Mouse (Mus musculus) MN1 (cell line): Measurements from ENCODE around the gene Slc35e3.
"Not testable (repeated sequence)": the region's sequence is repeated elsewhere in the genome, so short reads cannot be mapped to it uniquely, and the experiment has no call there.

Source experiments
- DNase-seq: peaks from one replicate; pipeline ENCODE4 v3.0.0-alpha.2; 2016; ENCODE audit warnings: low spot score

Slc35e3 gene

GRCm38 (mm10) chr10:117749787-117750343, 3.7 kb upstream of the Slc35e3 start:
- DNase-seq, result no peak

GRCm38 (mm10) chr10:117749050-117749686, 3.0 kb upstream of the Slc35e3 start:
- DNase-seq, result no peak

DNA sequence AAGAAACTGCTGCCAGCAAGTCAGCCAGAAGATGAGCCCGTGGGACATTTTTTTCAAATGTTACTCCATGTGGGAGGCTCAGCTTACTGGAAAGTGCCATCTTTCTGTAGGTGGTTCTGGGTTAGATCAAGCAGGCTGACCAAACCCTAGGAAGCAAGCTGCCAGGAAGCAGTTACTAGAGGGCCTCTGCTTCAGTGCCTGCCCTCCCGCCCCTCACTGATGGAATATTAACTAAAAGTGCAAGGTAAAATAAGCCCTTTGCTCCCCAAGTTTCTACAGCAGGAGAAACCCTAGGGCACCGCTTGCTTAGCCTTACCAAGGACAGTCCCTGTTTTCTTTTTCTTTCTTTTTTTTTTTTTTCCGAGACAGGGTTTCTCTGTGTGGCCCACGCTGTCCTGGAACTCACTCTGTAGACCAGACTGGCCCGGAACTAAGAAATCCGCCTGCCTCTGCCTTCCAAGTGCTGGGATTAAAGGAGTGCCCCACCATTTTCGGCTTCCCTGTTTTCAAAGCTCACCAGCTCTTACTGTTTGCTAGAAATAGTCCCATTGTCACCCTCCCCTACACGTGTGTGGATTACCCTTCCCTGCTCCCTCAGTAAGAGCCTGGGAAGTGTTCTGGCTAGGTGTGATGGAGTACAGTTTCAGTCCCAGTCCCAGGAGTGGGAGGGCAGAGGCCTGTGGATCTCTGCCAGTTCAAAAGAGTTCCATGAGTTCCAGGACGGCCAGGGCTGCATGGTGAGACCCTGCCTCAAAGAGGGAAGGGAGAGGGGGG, 2.3 kb upstream of the Slc35e3 start:
- DNase-seq, result no peak

GRCm38 (mm10) chr10:117747711-117748110, 1.5 kb upstream of the Slc35e3 start:
- DNase-seq, result no peak

GRCm38 (mm10) chr10:117745570-117746296, 432 bp downstream of the Slc35e3 start:
- peak; percentile 55 for DNase-seq

GRCm38 (mm10) chr10:117743917-117744316, 2.2 kb downstream of the Slc35e3 start:
- no peak for DNase-seq

GRCm38 (mm10) chr10:117743182-117743581, 3.0 kb downstream of the Slc35e3 start:
- DNase-seq, result no peak

GRCm38 (mm10) chr10:117742618-117743017, 3.5 kb downstream of the Slc35e3 start:
- no peak for DNase-seq

GRCm38 (mm10) chr10:117741698-117742475, 4.3 kb downstream of the Slc35e3 start:
- no peak for DNase-seq

DNA sequence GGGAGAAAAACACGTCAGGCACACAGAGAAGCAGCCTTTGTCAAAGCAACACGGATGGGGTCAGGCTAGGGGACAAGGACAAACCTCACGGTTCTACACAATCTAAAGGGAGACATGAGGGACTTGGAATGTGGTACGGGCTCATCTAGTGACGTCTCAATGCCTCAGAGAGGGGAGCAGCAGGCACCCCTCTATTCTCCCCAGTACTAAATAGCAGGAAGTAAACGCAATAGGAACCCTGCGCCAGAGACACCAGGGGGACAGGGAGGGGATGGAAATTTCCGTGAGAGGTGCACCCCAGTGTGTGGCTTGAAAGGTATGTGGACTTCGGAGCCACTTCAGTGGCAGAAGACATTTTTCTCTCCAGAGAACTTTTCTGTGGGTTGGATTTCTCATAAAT, 5.2 kb downstream of the Slc35e3 start:
- no peak for DNase-seq

GRCm38 (mm10) chr10:117740171-117740570, 6.0 kb downstream of the Slc35e3 start:
- no peak for DNase-seq

- DNase-seq, result no peak
Measured at GRCm38 (mm10) chr10:117739648-117739948, 6.6 kb downstream of the Slc35e3 start.

GRCm38 (mm10) chr10:117738928-117739647, 7.1 kb downstream of the Slc35e3 start:
- no peak for DNase-seq

- no peak for DNase-seq
Measured at GRCm38 (mm10) chr10:117738140-117738921, 7.8 kb downstream of the Slc35e3 start.

DNA sequence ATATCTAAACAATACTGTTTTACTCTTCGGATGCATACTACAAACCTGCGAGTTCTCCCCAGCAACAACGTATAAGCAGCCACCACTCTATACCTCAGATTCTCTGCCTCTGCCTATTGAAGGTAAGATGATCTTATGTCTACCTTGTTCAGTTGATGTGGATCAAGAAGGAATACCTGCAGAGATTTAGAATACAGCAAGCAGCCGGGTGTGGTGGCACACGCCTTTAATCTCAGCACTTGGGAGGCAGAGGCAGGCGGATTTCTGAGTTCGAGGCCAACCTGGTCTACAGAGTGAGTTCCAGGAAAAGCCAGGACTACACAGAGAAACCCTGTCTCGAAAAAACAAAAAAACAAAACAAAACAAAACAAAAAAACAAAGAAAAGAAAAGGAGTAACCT, 8.7 kb downstream of the Slc35e3 start:
- DNase-seq, result not testable (repeated sequence)

GRCm38 (mm10) chr10:117737075-117737474, 9.1 kb downstream of the Slc35e3 start:
- no peak for DNase-seq

DNA sequence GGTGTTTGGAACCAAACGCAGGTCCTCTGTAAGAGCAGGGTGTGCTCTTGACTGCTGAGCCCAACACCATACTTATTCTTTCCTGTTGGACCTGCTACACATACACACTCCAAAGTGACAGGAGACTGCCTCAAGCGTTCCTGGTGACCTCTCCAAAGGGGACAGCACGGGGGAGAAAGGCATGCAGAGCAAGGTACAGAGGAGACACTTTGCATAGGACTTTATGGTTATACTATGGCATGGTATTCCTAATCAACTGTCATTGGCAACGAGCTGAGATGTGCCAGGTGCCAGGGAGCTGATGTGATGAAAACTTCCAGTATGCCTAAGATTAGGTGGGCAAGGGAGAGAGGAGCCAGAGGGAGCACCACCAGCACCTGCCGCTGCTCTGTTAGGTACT, 9.6 kb downstream of the Slc35e3 start:
- DNase-seq, result no peak

DNA sequence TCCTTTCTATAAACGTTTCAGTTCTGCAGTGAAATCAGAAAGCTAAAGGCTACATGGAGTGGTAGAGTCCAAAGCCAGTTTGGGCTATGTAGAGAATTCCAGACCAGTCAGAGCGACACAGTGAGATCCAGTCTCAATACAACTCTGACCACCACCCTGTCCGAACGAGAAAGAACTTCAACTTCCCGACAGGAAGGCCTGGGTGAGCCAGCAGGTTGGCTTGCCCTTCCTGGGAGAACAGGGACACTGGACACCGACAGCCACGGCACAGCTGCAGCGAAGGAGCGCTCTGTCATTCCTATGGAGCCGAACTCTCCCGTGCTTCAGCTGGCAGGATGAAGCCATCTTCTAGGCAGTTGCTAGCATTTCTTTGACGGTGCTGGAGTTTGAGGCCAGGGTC, 10.8 kb downstream of the Slc35e3 start:
- DNase-seq, result not testable (repeated sequence)

GRCm38 (mm10) chr10:117734104-117734852, 11.9 kb downstream of the Slc35e3 start:
- not testable (repeated sequence) for DNase-seq

- DNase-seq, result not testable (repeated sequence)
Measured at GRCm38 (mm10) chr10:117733626-117734025, 12.5 kb downstream of the Slc35e3 start.
